Mouse (Mus musculus) cerebellum, adult 2 months (tissue): ENCODE measurements at regions not wholly inside any gene's neighbourhood (a gene's known extent, or its start where the extent isn't known, plus 50 kb on each side); places are given as distances from the start of the nearest gene placed in this dataset.

Source experiments
- CTCF ChIP-seq: fragments of 200-500 bp; IDR thresholded peaks from 2 replicates; pipeline ENCODE4 v1.5.1; 2011; ENCODE audit warnings: low read depth, mild to moderate bottlenecking, control low read depth, low read length, moderate library complexity, borderline replicate concordance; ENCODE audit not compliant: insufficient read depth
- POLR2A ChIP-seq: fragments of 200-500 bp; IDR thresholded peaks from 2 replicates; pipeline ENCODE4 v1.6.1; 2011; ENCODE audit warnings: low read length, control low read depth, borderline replicate concordance; ENCODE audit not compliant: insufficient read depth

- TF ChIP-seq CTCF: no peak
- TF ChIP-seq POLR2A: no peak
These were observed 135.0 kb downstream of the Iqub start for GRCm38 (mm10) chr6:24379859-24380258.
